Mouse (Mus musculus): ENCODE results near the gene Spag9.

- TF ChIP-seq CTCF (conservative IDR thresholded peaks at IDR 0.05; ENCODE audit: low read length) (no peak), POU5F1 (IDR thresholded peaks at IDR 0.05; ENCODE audit: borderline replicate concordance, low read length) (peak; percentile 17; the same call in 1 of the 2 replicates), NANOG (IDR thresholded peaks at IDR 0.05; ENCODE audit: borderline replicate concordance, low read length) (no peak)
Observed at GRCm38 (mm10) chr11:93968005-93968847, 27.7 kb upstream of the Spag9 start, which contains the start of the genes Gm20390 and Nme1.
